Mouse (Mus musculus) E14TG2a.4 (cell line): Measurements from ENCODE around the gene Surf6.

Experiments used
- H3K27me3 ChIP-seq: 2 replicates; pipeline ENCODE4 v1.6.1; 2014; ENCODE audit warnings: low read length, control low read depth; ENCODE audit not compliant: insufficient read depth
- H3K36me3 ChIP-seq: 2 replicates; pipeline ENCODE4 v1.6.1; 2014; ENCODE audit warnings: low read length, control low read depth; ENCODE audit not compliant: insufficient read depth
- H3K4me1 ChIP-seq: replicated peaks from 2 replicates; pipeline ENCODE4 v1.6.1; 2014; ENCODE audit warnings: low read depth, low read length, control low read depth
- H3K4me3 ChIP-seq: replicated peaks from 2 replicates; pipeline ENCODE4 v1.5.1; 2014; ENCODE audit warnings: mild to moderate bottlenecking, low read length
- H3K9me3 ChIP-seq: 2 replicates; pipeline ENCODE4 v1.6.1; 2014; ENCODE audit warnings: low read length, control low read depth
- CTCF ChIP-seq: conservative IDR thresholded peaks from 2 replicates; pipeline ENCODE4 v1.5.1; 2014; ENCODE audit warnings: low read length
- NANOG ChIP-seq: IDR thresholded peaks from 2 replicates; pipeline ENCODE4 v1.6.1; 2014; ENCODE audit warnings: borderline replicate concordance, low read length, mixed read lengths
- POU5F1 ChIP-seq: IDR thresholded peaks from 2 replicates; pipeline ENCODE4 v1.6.1; 2014; ENCODE audit warnings: low read length, borderline replicate concordance

Surf6 gene

DNA sequence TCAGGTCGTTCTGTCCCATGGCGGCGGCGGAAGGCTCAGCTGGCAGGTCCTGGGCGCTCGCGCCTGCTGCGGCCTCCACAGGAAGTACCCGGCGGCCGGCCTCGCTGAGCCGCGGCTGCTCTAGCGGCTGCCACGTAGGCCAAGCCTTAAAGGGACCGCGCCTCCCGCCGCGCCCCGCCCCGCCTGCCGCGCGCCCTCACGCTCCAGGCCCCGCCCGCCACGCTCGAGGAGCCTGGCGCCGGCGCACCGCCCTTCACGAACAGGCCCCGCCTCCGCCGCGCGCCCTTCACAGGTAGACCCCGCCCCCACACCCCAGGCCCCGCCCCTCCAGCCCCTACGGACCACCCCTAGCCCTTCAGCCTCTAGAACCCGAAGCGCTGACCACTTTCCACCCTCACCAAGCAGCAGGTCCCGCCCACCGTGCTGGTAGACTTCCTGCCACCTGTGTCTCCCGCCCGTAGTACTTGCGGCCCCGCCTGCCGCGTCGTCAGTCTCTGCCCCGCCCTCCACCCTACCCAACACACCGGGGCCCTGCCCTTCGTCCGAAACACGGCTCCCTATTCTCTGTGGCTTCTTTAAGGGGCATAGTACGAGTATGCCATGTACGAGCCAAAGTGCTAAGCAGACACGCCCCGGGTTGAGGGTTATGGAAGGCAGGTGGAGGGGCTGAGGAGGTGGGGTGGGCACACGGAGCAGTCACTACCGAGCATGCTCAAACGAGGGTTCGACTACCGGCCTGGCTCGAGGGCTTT is 30.8 kb upstream of the Surf6 start, which contains the start of the genes Surf4 and Stkld1:
Gene Surf4 (minus strand): TSS at position 625 of the 752 bp plus-strand sequence.
Gene Stkld1 (plus strand): TSS at position 744 of the 752 bp plus-strand sequence.
- Histone ChIP-seq H3K27me3 (no peaks in the 10 kb centered on the region; the same call in 1 of the 2 replicates), H3K4me3 (peak within 1 kb of the TSS; percentile 92), H3K9me3 (no peaks in the 10 kb centered on the region), H3K36me3 (peaks cover 34% of the 10 kb centered on the region), H3K4me1 (peaks cover 46% of the 10 kb centered on the region)
- no peak for TF ChIP-seq POU5F1
- no peak for TF ChIP-seq NANOG
- no peak for TF ChIP-seq CTCF

DNA sequence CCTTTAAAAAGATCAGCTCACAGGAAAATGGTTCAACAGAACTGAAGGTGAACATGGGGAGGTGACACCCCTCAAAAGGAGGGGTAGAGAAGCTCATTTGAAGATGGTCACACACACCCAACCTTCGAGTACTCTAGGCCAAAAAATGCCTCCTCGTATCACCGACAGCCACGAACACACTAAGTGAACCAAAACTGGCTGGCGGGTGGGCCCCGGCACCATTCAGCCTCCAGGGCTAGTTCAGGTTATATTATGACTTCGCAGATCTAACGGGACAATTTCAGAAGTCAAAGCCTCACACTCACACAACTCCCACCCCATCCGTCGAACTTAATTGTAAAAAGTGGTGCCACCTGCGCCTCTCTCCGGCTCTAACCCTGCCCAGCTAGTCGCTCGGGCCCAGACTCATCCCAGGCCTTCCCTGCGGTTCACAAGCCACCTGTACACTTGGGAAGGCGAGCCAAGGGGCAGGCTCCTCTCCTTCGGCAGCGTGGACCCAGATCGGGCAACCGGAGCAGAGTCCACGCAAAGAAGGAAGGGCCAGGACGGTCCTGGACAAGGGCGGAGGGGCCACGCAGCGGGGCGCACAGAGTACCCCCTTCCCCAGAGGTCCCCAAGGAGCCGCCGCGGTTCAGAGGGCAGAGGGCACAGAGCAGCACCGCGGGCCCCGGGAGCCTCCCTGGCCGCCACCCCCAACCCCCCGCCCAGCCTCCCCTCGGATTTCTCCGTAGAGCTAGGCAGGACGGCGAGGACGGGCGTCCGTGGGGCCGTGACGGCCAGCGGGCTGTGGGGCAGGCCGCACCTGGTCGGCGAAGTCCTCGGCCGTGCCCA is 30.0 kb upstream of the Surf6 start:
- Histone ChIP-seq H3K36me3 (peaks cover 41% of the 10 kb centered on the region), H3K9me3 (no peaks in the 10 kb centered on the region), H3K27me3 (no peaks in the 10 kb centered on the region; the same call in 1 of the 2 replicates), H3K4me1 (peaks cover 46% of the 10 kb centered on the region), H3K4me3 (peak overlapping the region; percentile 92)
- TF ChIP-seq POU5F1, result no peak
- no peak for TF ChIP-seq CTCF
- TF ChIP-seq NANOG, result no peak

DNA sequence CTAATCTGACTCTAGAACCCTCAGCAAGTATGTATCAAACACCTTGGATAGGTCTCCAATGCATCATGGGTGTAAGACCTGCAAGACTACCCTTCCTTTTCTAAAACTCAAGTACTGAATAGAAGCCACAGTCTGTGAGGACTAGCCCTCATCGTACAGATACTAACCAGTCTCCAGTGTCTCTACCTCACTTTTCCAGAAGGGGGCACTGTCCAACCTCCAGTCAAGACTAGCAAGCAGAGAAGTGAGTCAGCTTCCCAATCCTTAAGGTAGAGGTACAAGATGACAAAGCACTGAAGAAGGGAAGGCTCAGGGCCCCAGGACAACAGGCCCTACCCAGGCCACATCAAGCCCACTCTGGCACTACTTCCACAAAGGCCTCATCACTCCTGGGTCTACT is 27.7 kb upstream of the Surf6 start:
- Histone ChIP-seq H3K36me3 (peaks cover 64% of the 10 kb centered on the region), H3K27me3 (no peaks in the 10 kb centered on the region), H3K4me1 (peaks cover 46% of the 10 kb centered on the region), H3K9me3 (no peaks in the 10 kb centered on the region), H3K4me3 (no peak overlapping the region)
- TF ChIP-seq CTCF (peak; percentile 53), POU5F1 (no peak)

DNA sequence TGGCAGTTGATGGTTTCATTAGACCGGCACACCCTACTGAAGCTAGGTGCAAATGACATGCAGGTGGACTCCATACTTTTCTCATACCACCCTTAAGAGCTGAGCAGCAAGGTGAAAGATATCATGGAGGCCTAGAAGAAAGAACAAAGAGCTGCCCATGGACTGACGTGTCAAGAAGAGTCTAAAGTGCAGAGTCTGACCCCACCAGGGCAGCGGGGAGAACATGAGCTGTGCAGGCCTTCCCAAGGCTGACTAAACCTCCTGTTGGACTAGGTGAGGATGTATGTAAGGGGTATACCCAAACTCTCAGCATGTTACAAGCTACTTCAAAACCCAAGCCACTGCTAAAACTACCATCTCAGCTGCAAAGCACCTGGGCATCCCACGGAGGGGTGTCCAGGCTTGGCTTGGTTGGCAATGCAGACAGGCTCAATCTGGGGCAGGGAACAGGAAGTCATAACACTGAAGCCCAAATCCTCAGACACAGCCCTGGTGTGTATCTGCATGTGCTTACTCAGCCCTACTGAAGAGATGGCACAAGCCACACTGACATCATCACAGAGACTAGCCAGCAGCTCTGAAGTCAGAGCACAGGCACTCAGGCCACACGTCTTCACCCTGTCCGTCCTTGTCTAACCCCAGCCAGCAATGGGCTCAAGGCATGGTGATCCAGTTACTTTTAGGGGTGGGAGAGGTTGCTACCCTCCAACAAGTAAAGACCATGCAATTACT is 25.2 kb upstream of the Surf6 start:
- TF ChIP-seq CTCF, result no peak
- Histone ChIP-seq H3K27me3 (no peaks in the 10 kb centered on the region), H3K4me1 (peaks cover 31% of the 10 kb centered on the region), H3K4me3 (no peak overlapping the region), H3K36me3 (peaks cover 89% of the 10 kb centered on the region), H3K9me3 (no peaks in the 10 kb centered on the region)

DNA sequence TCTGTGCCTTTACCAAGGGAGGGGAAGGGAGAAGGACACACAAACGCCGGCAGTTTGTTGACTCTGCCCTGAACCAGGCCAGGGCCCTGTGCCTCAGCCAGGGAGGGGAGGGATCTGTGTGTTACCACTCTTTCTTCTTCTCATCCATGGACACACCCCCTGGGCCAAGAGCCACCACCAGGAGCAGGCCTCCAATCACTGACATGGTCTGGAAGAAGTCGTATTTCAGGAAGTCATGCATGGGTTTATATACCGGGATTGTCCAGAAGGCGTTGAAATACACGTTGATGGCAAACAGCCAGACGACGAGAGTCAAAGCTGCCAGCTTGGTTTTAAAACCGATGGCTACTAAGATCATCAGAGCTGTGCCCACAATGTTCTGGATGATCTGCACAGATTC is 19.1 kb upstream of the Surf6 start:
- no peaks in the 10 kb centered on the region for H3K9me3 ChIP-seq
- peaks cover 100% of the 10 kb centered on the region for H3K36me3 ChIP-seq
- H3K27me3 ChIP-seq, result no peaks in the 10 kb centered on the region
- peaks cover 38% of the 10 kb centered on the region for H3K4me1 ChIP-seq
- no peak overlapping the region for H3K4me3 ChIP-seq
- TF ChIP-seq NANOG (no peak), CTCF (no peak), POU5F1 (no peak)

DNA sequence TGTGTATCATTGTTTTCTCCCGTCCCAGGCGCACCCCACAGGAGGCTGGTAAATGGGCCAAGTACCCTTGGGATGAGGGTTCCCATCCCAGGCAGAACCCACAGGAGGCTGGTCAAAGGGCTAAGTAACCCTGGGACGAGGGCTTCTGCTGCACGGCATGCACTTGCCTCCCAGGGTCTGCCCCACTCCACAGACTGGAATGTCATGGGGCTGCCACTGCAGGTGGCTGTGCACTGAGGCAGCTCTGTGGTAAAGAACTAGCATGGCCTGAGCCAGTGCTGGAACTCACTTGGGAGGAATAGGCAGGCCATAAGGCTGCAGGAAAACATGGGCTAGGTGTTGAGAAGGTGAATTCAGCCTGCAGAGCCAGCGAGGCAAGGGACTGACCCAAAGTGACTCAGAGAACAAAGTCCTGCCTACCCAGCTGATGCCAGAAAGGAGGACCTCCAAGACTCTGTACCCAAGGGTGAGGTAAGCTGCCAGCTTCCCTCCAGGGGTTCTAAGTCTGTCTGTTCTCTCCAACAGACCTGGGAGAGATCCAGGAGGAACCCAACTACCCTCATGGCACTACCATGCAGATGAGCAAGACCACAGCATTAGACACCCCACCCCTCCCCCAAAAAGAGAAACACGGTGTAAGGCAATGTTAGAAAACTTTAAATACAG is 17.6 kb upstream of the Surf6 start:
- Histone ChIP-seq H3K4me3 (no peak overlapping the region), H3K36me3 (peaks cover 87% of the 10 kb centered on the region), H3K9me3 (peaks cover 2% of the 10 kb centered on the region; the same call in 1 of the 2 replicates), H3K4me1 (peaks cover 49% of the 10 kb centered on the region), H3K27me3 (no peaks in the 10 kb centered on the region)
- TF ChIP-seq NANOG (no peak), CTCF (no peak), POU5F1 (no peak)

DNA sequence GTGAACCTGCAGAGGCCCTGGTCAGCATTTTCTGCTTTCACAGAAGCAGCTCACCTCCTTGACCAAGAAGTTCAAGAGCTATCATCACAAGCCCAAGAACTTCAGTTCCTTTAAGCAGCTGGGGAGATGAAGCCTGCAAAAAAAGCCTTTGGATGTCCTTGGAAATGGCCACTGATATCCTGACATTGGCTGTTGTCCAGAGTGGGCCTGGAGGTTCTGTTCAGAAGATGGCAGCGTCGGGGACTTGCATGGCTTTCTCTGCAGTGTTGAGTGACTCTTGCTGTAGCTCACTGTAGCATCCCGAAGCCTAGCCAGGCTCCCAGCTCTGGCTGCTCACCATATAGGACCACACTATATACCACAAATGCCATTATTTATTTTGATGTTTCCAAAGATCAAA is 17.0 kb upstream of the Surf6 start:
- Histone ChIP-seq H3K9me3 (peaks cover 9% of the 10 kb centered on the region; the same call in 1 of the 2 replicates), H3K4me3 (no peak overlapping the region), H3K27me3 (no peaks in the 10 kb centered on the region), H3K4me1 (peaks cover 55% of the 10 kb centered on the region), H3K36me3 (peaks cover 83% of the 10 kb centered on the region)
- TF ChIP-seq POU5F1 (no peak), NANOG (no peak), CTCF (no peak)

DNA sequence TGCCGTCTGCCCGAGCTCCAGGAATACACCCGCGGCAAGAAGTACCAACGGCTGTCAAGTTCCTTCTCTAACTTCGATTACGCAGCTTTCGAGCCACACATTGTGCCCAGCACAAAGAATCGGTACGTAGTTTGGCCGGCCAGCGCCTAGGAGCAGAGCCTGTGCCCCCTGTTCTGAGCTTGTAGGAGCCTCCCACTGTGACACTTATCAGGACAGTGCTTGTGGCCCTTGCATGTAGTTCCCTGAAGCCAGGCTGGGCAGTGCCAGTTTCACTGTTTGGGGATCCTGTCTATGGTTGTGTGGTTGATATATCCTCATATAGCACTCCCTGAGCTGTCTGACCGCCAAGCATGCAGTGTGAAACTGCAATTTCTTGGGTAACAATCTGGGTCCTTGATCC is 14.1 kb upstream of the Surf6 start:
- Histone ChIP-seq H3K36me3 (peaks cover 83% of the 10 kb centered on the region), H3K4me1 (peaks cover 68% of the 10 kb centered on the region), H3K4me3 (peak overlapping the region; percentile 92), H3K27me3 (no peaks in the 10 kb centered on the region), H3K9me3 (peaks cover 35% of the 10 kb centered on the region)
- TF ChIP-seq POU5F1 (no peak), NANOG (no peak), CTCF (no peak)
